Mouse (Mus musculus) G1E (cell line): ENCODE results near the gene Actbl2.

Experiments used
- CTCF ChIP-seq: IDR thresholded peaks from 2 replicates; pipeline ENCODE4 v1.5.1; 2012; ENCODE audit warnings: low read depth, low read length, inconsistent platforms, mixed read lengths
- GATA1 ChIP-seq: IDR thresholded peaks from 2 replicates; pipeline ENCODE4 v1.6.1; 2012; ENCODE audit warnings: borderline replicate concordance, low read length, inconsistent platforms, mixed read lengths

- TF ChIP-seq CTCF, result no peak
- no peak for TF ChIP-seq GATA1
Observed at GRCm38 (mm10) chr13:111304194-111304593, 49.4 kb downstream of the Actbl2 start.
